Mouse (Mus musculus) heart, postnatal 0 days (tissue): ENCODE data around the gene Ezh1. TPM values are rescaled to one million over a fixed set of nuclear protein-coding genes. Genes with fewer than 3 reads are reported as not detected.

ENCODE experiments used
- ATAC-seq: fragments of 200-750 bp; cut with Nextera tagmentation; 2 replicates; pipeline ENCODE4 v1.8.0; 2017; ENCODE audit warnings: low read depth, moderate number of reproducible peaks, moderate library complexity; ENCODE audit not compliant: insufficient read depth
- DNase-seq: peaks from one replicate; pipeline ENCODE4 v3.0.0-alpha.2; 2016; ENCODE audit warnings: low spot score
- H3K27ac ChIP-seq: fragments of 300-500 bp; sonication (generic); 2 replicates; pipeline ENCODE4 v1.5.1; 2014; ENCODE audit warnings: low read depth, mild to moderate bottlenecking
- H3K27me3 ChIP-seq: fragments of 300-500 bp; sonication (generic); 2 replicates; pipeline ENCODE4 v1.6.1; 2014; ENCODE audit warnings: low read length, mixed read lengths; ENCODE audit not compliant: control insufficient read depth, insufficient read depth
- H3K36me3 ChIP-seq: fragments of 300-500 bp; sonication (generic); replicated peaks from 2 replicates; pipeline ENCODE4 v1.6.1; 2014; ENCODE audit warnings: low read length, mixed read lengths; ENCODE audit not compliant: control insufficient read depth, insufficient read depth
- H3K4me1 ChIP-seq: fragments of 300-500 bp; sonication (generic); 2 replicates; pipeline ENCODE4 v1.6.1; 2014; ENCODE audit warnings: antibody characterized with exemption; ENCODE audit not compliant: control insufficient read depth, insufficient read depth
- H3K4me2 ChIP-seq: fragments of 300-500 bp; sonication (generic); 2 replicates; pipeline ENCODE4 v1.6.1; 2014; ENCODE audit warnings: low read depth, mild to moderate bottlenecking, low read length, moderate library complexity
- H3K4me3 ChIP-seq: fragments of 300-500 bp; sonication (generic); 2 replicates; pipeline ENCODE4 v1.5.1; 2014; ENCODE audit warnings: low read depth, low read length
- H3K9ac ChIP-seq: fragments of 300-500 bp; sonication (generic); replicated peaks from 2 replicates; pipeline ENCODE4 v1.6.1; 2014; ENCODE audit warnings: low read depth, low read length, mixed read lengths
- H3K9me3 ChIP-seq: fragments of 300-500 bp; sonication (generic); replicated peaks from 2 replicates; pipeline ENCODE4 v1.6.1; 2016; ENCODE audit warnings: low read length; ENCODE audit not compliant: control insufficient read depth
- CTCF ChIP-seq: IDR thresholded peaks from 2 replicates; pipeline ENCODE4 v1.5.1; 2016; ENCODE audit warnings: antibody characterized with exemption, control low read depth, low read depth
- EP300 ChIP-seq: IDR thresholded peaks from 2 replicates; pipeline ENCODE4 v1.6.1; 2016; ENCODE audit warnings: antibody characterized with exemption, low read depth
- WGBS: fragments of 180-500 bp; shearing (Covaris S2); extraction: QIAGEN DNeasy Blood & Tissue Kit; methylation state at CpG from one replicate; pipeline ENCODE4 v1.1.7; 2014; 5-methylcytosine and 5-hydroxymethylcytosine counted together
- polyA plus RNA-seq: library from polyadenylated mRNA; unstranded; fragments of >200 nt; fragmentation: Nextera tagmentation; extraction: Ambion mirVana; gene quantifications from 2 replicates; pipeline ENCODE4 v1.2.1, GENCODE M21; 2015
- total RNA-seq: library from RNA; depleted of rRNA; stranded (reverse); fragments of >200 nt; gene quantifications from 2 replicates; pipeline ENCODE4 v1.2.3, GENCODE M21; 2014; ENCODE audit warnings: low replicate concordance

Ezh1 gene
- total and polyA plus RNA-seq, 2 experiments from 2014 or later, result 12.0 to 12.1 TPM

DNA sequence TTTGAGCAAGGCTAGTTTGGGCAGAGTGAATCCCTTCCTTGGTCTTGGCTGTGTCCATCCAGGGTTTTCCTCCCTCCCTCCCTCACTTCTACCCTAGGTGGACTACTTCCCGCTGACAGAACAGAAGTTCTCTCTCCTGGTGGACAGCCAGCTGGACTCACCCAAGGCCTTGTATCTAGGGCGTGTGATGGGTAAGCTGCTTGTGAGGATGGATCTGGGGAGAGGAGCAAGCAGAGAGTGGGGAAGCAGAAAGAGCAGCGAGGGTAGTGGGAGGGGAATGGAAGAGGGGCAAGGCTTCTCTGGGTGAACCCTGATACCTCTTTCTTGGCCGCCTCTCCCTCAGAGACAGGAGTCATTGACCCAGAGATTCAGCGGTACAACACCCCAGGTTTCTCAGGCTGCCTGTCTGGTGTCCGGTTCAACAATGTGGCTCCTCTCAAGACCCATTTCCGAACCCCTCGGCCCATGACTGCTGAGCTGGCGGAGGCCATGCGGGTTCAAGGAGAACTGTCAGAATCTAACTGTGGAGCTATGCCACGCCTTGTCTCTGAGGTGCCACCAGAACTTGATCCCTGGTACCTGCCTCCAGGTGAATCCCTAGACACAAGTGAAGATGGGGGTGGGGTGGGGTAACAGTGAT lies 38.0 kb downstream of the Ezh1 start:
- H3K9me3 ChIP-seq, result no peaks in the 10 kb centered on the region
- DNase-seq (no peak), ATAC-seq (no peak)
- peaks cover 10% of the 10 kb centered on the region; the same call in 1 of the 2 replicates for H3K36me3 ChIP-seq
- H3K4me2 ChIP-seq, result no peak overlapping the region
- H3K27ac ChIP-seq, result no peak overlapping the region
- peaks cover 18% of the 10 kb centered on the region for H3K4me1 ChIP-seq
- TF ChIP-seq CTCF, result no peak
- no peak for TF ChIP-seq EP300
- no peak overlapping the region for H3K9ac ChIP-seq
- 75% methylated on average over 11 of the region's 11 CpGs for WGBS
- no peak overlapping the region for H3K4me3 ChIP-seq
- H3K27me3 ChIP-seq, result no peaks in the 10 kb centered on the region

DNA sequence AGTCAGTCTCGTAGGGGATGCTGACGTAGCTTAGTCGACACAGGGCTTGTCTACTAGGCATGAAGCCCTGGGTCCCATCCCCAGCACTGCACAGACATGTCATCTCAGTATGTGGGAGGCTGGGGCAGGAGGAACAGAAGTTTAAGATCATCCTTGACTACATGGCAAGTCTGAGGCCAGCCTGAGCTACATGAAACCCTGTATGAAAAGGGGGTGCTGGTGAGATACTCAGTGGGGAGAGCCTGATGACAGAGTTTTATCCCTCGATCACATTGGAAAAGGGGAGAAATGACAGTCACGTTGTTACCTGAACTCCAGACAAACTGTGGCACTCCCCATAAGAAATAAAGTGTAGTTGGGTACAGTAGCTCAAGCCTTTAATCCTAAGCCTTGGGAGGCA lies 38.7 kb downstream of the Ezh1 start:
- Histone ChIP-seq H3K27me3 (no peaks in the 10 kb centered on the region), H3K9ac (no peak overlapping the region), H3K4me2 (no peak overlapping the region), H3K36me3 (peaks cover 3% of the 10 kb centered on the region; the same call in 1 of the 2 replicates), H3K4me3 (no peak overlapping the region), H3K27ac (no peak overlapping the region), H3K9me3 (no peaks in the 10 kb centered on the region), H3K4me1 (peaks cover 17% of the 10 kb centered on the region)
- TF ChIP-seq CTCF (no peak), EP300 (no peak)
- 86% methylated on average over 5 of the region's 5 CpGs for WGBS
- DNase-seq (no peak), ATAC-seq (no peak)

DNA sequence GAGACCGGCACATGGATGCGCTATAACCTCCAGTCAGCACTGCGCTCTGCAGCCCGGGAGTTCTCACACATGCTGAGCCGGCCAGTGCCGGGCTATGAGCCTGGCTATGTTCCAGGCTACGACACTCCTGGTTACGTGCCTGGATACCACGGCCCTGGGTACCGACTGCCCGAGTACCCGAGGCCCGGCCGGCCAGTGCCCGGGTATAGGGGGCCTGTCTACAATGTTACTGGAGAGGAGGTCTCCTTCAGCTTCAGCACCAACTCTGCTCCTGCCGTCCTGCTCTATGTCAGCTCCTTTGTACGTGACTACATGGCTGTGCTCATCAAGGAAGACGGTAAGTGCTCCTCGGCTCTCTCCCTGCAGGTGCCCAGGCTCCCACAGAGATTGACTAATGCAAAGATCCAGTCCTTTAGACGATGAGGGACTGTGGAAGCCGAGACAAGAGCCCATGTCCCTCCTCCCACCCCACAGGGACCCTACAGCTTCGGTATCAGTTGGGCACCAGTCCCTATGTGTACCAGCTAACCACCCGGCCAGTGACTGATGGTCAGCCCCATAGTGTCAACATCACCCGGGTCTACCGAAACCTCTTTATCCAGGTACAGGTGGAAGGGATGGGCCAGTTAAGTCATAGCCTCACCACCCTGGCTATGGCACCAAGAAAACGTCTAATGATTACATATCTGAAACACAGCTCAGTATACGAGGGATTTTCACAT lies 39.6 kb downstream of the Ezh1 start:
- TF ChIP-seq CTCF (no peak), EP300 (no peak)
- Histone ChIP-seq H3K27me3 (no peaks in the 10 kb centered on the region), H3K27ac (no peak overlapping the region), H3K36me3 (0 out of 2 replicates have a peak, but pooled peaks cover 3% of the 10 kb centered on the region), H3K4me1 (peaks cover 17% of the 10 kb centered on the region), H3K9ac (no peak overlapping the region), H3K4me2 (no peak overlapping the region), H3K9me3 (no peaks in the 10 kb centered on the region), H3K4me3 (no peak overlapping the region)
- 79% methylated on average over 27 of the region's 27 CpGs for WGBS
- no peak for DNase-seq
- ATAC-seq, result no peak

DNA sequence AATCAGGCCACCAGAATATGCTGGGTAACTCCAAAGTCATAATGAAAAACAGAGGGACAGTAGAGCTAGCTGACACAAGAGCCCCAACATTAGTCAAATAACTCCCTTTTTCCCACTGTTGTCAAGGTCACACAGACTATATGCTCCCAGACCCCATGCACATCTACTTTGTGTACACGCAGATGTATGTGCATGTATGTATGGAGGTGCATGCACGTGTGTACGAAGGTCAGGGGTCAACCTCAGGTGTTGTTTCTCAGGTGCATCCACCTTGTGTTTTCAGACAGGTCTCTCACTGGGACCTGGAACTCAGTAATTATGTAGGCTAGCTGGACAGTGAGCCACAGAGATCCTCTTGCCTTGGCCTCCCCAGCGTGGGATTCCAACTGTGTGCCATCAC lies 40.8 kb downstream of the Ezh1 start:
- TF ChIP-seq CTCF, result no peak
- no peaks in the 10 kb centered on the region for H3K9me3 ChIP-seq
- WGBS, result 93% methylated on average over 4 of the region's 4 CpGs
- peaks cover 6% of the 10 kb centered on the region for H3K4me1 ChIP-seq
- no peak for ATAC-seq
- no peak overlapping the region for H3K4me3 ChIP-seq
- H3K27ac ChIP-seq, result no peak overlapping the region
- H3K9ac ChIP-seq, result no peak overlapping the region
- DNase-seq, result no peak
- no peak overlapping the region for H3K4me2 ChIP-seq
- 0 out of 2 replicates have a peak, but pooled peaks cover 3% of the 10 kb centered on the region for H3K36me3 ChIP-seq
- no peaks in the 10 kb centered on the region for H3K27me3 ChIP-seq

DNA sequence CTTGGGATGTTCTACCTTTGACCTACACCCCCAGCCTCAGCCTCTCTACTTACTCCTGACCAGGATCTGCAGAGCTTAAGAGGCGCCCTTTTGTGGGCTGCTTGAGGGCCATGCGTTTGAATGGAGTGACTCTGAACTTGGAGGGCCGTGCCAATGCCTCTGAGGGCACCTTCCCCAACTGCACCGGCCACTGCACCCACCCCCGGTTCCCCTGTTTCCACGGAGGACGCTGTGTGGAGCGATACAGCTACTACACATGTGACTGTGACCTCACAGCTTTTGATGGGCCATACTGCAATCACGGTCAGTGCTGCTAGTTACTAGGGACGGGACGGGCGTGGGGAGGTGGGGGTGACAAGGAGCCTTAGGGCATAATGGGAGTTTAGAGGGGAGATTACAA lies 41.3 kb downstream of the Ezh1 start:
- no peak overlapping the region for H3K27ac ChIP-seq
- no peak overlapping the region for H3K4me3 ChIP-seq
- no peaks in the 10 kb centered on the region for H3K27me3 ChIP-seq
- H3K4me2 ChIP-seq, result no peak overlapping the region
- ATAC-seq, result no peak
- no peaks in the 10 kb centered on the region for H3K9me3 ChIP-seq
- no peak overlapping the region for H3K9ac ChIP-seq
- DNase-seq, result no peak
- no peak for TF ChIP-seq EP300
- TF ChIP-seq CTCF, result no peak
- WGBS, result 86% methylated on average over 12 of the region's 12 CpGs
- peaks cover 2% of the 10 kb centered on the region for H3K4me1 ChIP-seq
- H3K36me3 ChIP-seq, result 0 out of 2 replicates have a peak, but pooled peaks cover 3% of the 10 kb centered on the region
